Mouse (Mus musculus) spleen, adult 2 months (tissue): Measurements from ENCODE around the gene Palm3. TPM values are rescaled to one million over a fixed set of nuclear protein-coding genes. Genes with fewer than 3 reads are reported as not detected.
A peak's percentile ranks its signal among the peaks of the same experiment; 100 is the strongest.

Experiments used
- DNase-seq, 2 experiments: peaks; one replicate each; pipeline versions ENCODE4 v3.0.0 to v3.0.0-alpha.2; 2012 to 2021; ENCODE audit warnings: low spot score in 2 of 2, low read depth in 1 of 2
- H3K27ac ChIP-seq: fragments of 200-500 bp; 2 replicates; pipeline ENCODE4 v1.5.1; 2012; ENCODE audit warnings: low read length, inconsistent platforms; ENCODE audit not compliant: insufficient read depth
- H3K27me3 ChIP-seq: fragments of 200-500 bp; 2 replicates; pipeline ENCODE4 v1.6.1; 2012; ENCODE audit warnings: mild to moderate bottlenecking, moderate library complexity, low read length, inconsistent platforms; ENCODE audit not compliant: control insufficient read depth, insufficient read depth
- H3K36me3 ChIP-seq: fragments of 200-500 bp; 2 replicates; pipeline ENCODE4 v1.6.1; 2012; ENCODE audit warnings: mild to moderate bottlenecking, low read length, inconsistent platforms; ENCODE audit not compliant: control insufficient read depth, insufficient read depth
- H3K4me1 ChIP-seq: fragments of 200-500 bp; 2 replicates; pipeline ENCODE4 v1.6.1; 2011; ENCODE audit warnings: inconsistent platforms; ENCODE audit not compliant: control insufficient read depth, insufficient read depth, insufficient read length
- H3K4me3 ChIP-seq: fragments of 200-500 bp; 2 replicates; pipeline ENCODE4 v1.5.1; 2011; ENCODE audit warnings: mild to moderate bottlenecking, inconsistent platforms; ENCODE audit not compliant: insufficient read depth, insufficient read length; ENCODE audit errors: extremely low read depth
- CTCF ChIP-seq: fragments of 200-500 bp; IDR thresholded peaks from 2 replicates; pipeline ENCODE4 v1.5.1; 2011; ENCODE audit warnings: mild to moderate bottlenecking, inconsistent platforms; ENCODE audit not compliant: insufficient read depth, insufficient read length, insufficient replicate concordance; ENCODE audit errors: extremely low read depth
- POLR2A ChIP-seq: fragments of 200-500 bp; IDR thresholded peaks from 2 replicates; pipeline ENCODE4 v1.6.1; 2011; ENCODE audit warnings: low read depth, low read length, inconsistent platforms
- WGBS: fragments of 180-500 bp; shearing (Covaris S2); methylation state at CpG from one replicate; pipeline ENCODE4 v1.1.7; 2018; 5-methylcytosine and 5-hydroxymethylcytosine counted together
- polyA plus RNA-seq: library from polyadenylated mRNA; depleted of rRNA; stranded (reverse); fragments of >200 nt; gene quantifications from 2 replicates; pipeline ENCODE4 v1.2.3, GENCODE M21; 2012

Palm3 gene
- polyA plus RNA-seq, 1 experiment: 0.23 TPM

DNA sequence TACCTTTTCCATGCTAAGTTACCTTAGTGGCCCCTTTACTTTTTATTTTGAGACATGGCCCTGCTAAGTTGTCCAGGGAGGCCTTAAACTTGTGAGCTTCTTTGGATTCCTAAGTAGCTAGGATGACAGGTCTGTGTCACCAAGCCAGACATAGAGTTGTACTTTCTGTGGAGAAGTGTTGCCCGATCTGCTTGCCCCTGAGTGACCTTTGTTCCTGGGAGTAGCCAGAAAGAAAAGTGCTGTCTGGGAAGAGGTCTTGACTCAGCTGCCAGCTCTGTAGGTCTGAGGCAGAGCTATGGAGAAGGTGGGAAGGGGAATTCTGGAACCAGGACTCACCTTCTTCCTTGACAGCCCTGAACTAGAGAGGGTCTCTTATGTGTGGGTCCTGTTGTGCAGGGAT is 47.9 kb downstream of the Palm3 start:
- Histone ChIP-seq H3K4me1 (peaks cover 23% of the 10 kb centered on the region), H3K36me3 (no peaks in the 10 kb centered on the region), H3K27ac (peak overlapping the region; percentile 9; the same call in 1 of the 2 replicates), H3K27me3 (no peaks in the 10 kb centered on the region), H3K4me3 (no peak overlapping the region)
- no peak for TF ChIP-seq POLR2A
- TF ChIP-seq CTCF: no peak
- DNase-seq: no peak
- 84% methylated on average over 1 of the region's 1 CpGs for WGBS

- Histone ChIP-seq H3K36me3 (no peaks in the 10 kb centered on the region), H3K27ac (no peak overlapping the region), H3K4me3 (no peak overlapping the region), H3K27me3 (no peaks in the 10 kb centered on the region), H3K4me1 (peaks cover 18% of the 10 kb centered on the region; the same call in 1 of the 2 replicates)
- WGBS: 89% methylated on average over 2 of the region's 2 CpGs
- TF ChIP-seq POLR2A (no peak), CTCF (no peak)
- no peak for DNase-seq
These were observed 48.5 kb downstream of the Palm3 start for GRCm38 (mm10) chr8:84069750-84070149.

GRCm38 (mm10) chr8:84070241-84070640 is 49.0 kb downstream of the Palm3 start:
- Histone ChIP-seq H3K27ac (no peak overlapping the region), H3K27me3 (no peaks in the 10 kb centered on the region), H3K4me1 (peaks cover 13% of the 10 kb centered on the region; the same call in 1 of the 2 replicates), H3K36me3 (0 out of 2 replicates have a peak, but pooled peaks cover 1% of the 10 kb centered on the region), H3K4me3 (no peak overlapping the region)
- TF ChIP-seq POLR2A (no peak), CTCF (no peak)
- DNase-seq: no peak
- WGBS: 77% methylated on average over 5 of the region's 5 CpGs

DNA sequence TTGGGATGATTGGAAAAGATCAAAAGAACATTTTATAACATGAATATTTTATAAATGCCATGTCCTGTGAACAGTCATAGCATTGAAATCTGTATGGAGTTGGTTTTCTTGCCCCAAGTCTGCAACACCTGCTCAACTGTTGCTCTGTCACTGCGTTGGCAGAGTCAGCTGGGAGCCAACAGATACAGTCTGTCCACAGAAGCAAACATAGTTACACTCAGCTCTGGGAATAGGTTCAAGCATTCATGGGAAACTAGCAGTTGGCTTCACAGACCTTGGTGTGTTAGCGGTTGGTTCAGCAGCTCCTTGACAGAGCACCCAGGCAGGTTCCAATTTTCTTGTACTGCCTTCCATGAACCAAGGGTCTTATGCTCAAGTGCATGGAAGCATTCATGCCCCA is 49.4 kb downstream of the Palm3 start:
- H3K27me3 ChIP-seq: no peaks in the 10 kb centered on the region
- TF ChIP-seq POLR2A: no peak
- no peak for TF ChIP-seq CTCF
- DNase-seq: no peak
- H3K4me3 ChIP-seq: no peak overlapping the region
- H3K36me3 ChIP-seq: 0 out of 2 replicates have a peak, but pooled peaks cover 2% of the 10 kb centered on the region
- no peak overlapping the region for H3K27ac ChIP-seq
- WGBS: 79% methylated on average over 2 of the region's 2 CpGs
- peaks cover 12% of the 10 kb centered on the region; the same call in 1 of the 2 replicates for H3K4me1 ChIP-seq

GRCm38 (mm10) chr8:84071921-84072320 is 50.6 kb downstream of the Palm3 start:
- no peak for DNase-seq
- Histone ChIP-seq H3K36me3 (0 out of 2 replicates have a peak, but pooled peaks cover 2% of the 10 kb centered on the region), H3K27me3 (no peaks in the 10 kb centered on the region), H3K27ac (no peak overlapping the region), H3K4me3 (no peak overlapping the region), H3K4me1 (peaks cover 12% of the 10 kb centered on the region; the same call in 1 of the 2 replicates)
- TF ChIP-seq CTCF (no peak), POLR2A (no peak)
- WGBS: 76% methylated on average over 3 of the region's 3 CpGs

- no peaks in the 10 kb centered on the region for H3K27me3 ChIP-seq
- H3K27ac ChIP-seq: no peak overlapping the region
- H3K36me3 ChIP-seq: 0 out of 2 replicates have a peak, but pooled peaks cover 2% of the 10 kb centered on the region
- peaks cover 12% of the 10 kb centered on the region; the same call in 1 of the 2 replicates for H3K4me1 ChIP-seq
- no peak overlapping the region for H3K4me3 ChIP-seq
- TF ChIP-seq POLR2A (no peak), CTCF (no peak)
- WGBS: 90% methylated on average over 10 of the region's 10 CpGs
- DNase-seq: no peak
These were observed 51.0 kb downstream of the Palm3 start for GRCm38 (mm10) chr8:84072321-84072720.

DNA sequence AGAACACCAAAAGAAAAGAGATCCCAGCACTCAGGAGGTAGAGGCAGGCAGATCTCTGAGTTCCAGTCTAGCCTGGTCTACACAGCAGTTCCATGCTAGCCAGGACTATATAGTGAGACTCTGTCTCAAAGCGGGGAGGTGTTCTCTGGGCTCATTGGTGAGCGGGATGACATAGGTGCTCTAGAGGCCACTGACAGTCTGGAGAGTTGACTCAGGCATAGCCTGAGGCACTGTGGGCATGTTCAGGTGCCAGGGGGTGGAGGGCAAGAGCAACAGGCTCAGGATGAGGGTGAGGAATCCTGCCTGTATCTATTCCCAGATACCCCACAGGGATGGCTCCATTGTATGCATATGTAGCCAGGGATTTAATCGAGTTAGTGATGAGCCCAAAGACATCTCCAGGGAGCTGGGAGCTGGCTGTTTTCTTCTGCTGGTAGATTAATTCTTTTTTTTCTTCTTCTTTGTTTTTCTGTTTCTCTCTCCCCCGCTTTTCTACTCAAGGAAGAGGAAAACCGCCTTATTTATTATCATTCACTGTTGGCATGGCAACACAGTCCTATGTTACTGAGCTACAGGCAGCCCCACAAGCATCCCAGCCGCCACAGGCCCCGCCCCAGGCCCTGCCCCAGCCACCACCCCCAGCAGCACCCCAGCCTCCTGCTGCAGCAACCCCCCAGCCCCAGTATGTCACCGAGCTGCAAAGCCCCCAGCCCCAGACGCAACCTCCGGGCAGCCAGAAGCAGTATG is 52.1 kb downstream of the Palm3 start:
- Histone ChIP-seq H3K36me3 (0 out of 2 replicates have a peak, but pooled peaks cover 2% of the 10 kb centered on the region), H3K4me3 (peak overlapping the region; percentile 16; the same call in 1 of the 2 replicates), H3K4me1 (peaks cover 12% of the 10 kb centered on the region; the same call in 1 of the 2 replicates), H3K27me3 (no peaks in the 10 kb centered on the region), H3K27ac (peak overlapping the region; percentile 46)
- WGBS: 72% methylated on average over 10 of the region's 10 CpGs
- peak in 1 of 2 experiments; percentile 32 for DNase-seq
- TF ChIP-seq CTCF: no peak
